Comparison of ENCODE assay signal across 22 mouse cellular contexts in the genomic region with DNA sequence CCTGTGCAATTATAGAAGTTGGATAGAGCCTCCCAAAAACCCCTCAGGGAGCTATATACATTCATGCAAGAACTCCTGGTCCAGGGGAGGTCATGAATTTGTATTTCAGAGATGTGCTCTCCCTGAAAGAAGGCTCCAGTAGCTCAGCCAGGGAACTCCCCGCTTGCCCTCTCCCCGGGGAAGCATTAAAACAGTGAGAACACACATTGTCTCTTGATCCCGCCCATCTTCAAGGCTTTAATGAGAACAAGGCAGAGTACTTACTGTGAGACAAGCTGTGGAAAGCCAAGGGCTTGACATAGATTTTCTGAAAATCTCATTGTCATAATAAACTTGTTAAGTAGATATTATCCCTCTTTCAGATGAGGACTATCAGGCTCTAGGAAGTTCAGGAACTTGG.
A peak's percentile ranks its signal among the peaks of the same experiment; 100 is the strongest.
DNase-seq lines count a peak whose midpoint lies in the region; TF ChIP-seq lines count a peak whose summit lies in the region.
"Had no signal": no experiment of that assay in that cellular context is flagged by ENCODE, and none has a peak within 500 bp of the region (broad histone marks: within the 10 kb centered on the region; RNA-seq: fewer than 3 reads in every experiment).

No protein-coding gene starts in this region.

- intact Hi-C loops in gastrocnemius, adult 2 months (cut with DNase I), result no loop called here

- no peak for TF ChIP-seq CTCF in gastrocnemius, adult 2 months (IDR thresholded peaks at IDR 0.05)
- TF ChIP-seq CTCF in layer of hippocampus, adult 2 months (conservative IDR thresholded peaks at IDR 0.05), result no peak

- H3K27ac ChIP-seq in gastrocnemius, adult 2 months, result no peak overlapping the region
- H3K27ac ChIP-seq in layer of hippocampus, adult 2 months, result peak overlapping the region; percentile 86
- H3K27ac ChIP-seq: embryonic facial prominence, embryonic 12.5 days; embryonic facial prominence, embryonic 15.5 days; heart, adult 2 months; heart, embryonic 10.5 days; heart, embryonic 13.5 days; hindbrain, embryonic 12.5 days; intestine, embryonic 15.5 days had no signal

- peak; percentile 29 for DNase-seq in gastrocnemius, adult 2 months
- DNase-seq in gastrocnemius, postnatal 10 days, result no peak
- no peak for DNase-seq in layer of hippocampus, adult 2 months (ENCODE audit: low spot score in 2 of 2)
- DNase-seq in layer of hippocampus, adult 9-10 months (ENCODE audit: low spot score), result no peak
- peak; percentile 21 for DNase-seq in testis, postnatal 14 days (ENCODE audit: low spot score)
- DNase-seq in testis, postnatal 10 days (ENCODE audit: low spot score), result no peak
- no peak for DNase-seq in frontal cortex, postnatal 14 days (ENCODE audit: low spot score in 2 of 2)
- DNase-seq: adrenal gland, adult 2 months; adrenal gland, postnatal 14 days; B cell, adult 2 months; cerebellum, adult 11 months; cerebellum, adult 2 months; cerebellum, adult 9-11 months; cerebellum, postnatal 25 days; forebrain, postnatal 0 days had no signal

- H3K4me3 ChIP-seq in gastrocnemius, adult 2 months, result no peak overlapping the region
- H3K4me3 ChIP-seq in layer of hippocampus, adult 2 months, result no peak overlapping the region
- H3K4me3 ChIP-seq: embryonic facial prominence, embryonic 12.5 days; embryonic facial prominence, embryonic 15.5 days; heart, adult 2 months; heart, embryonic 10.5 days; heart, embryonic 13.5 days; hindbrain, embryonic 12.5 days; intestine, embryonic 15.5 days had no signal

Comparison
In these comparisons a context has a peak if more than half of its experiments do, and no peak if none do; other contexts are left out.
1. DNase-seq: peak in gastrocnemius, adult 2 months (single experiment) and testis, postnatal 14 days (single experiment); none in gastrocnemius, postnatal 10 days (single experiment), layer of hippocampus, adult 2 months (0 of 2), layer of hippocampus, adult 9-10 months (single experiment), testis, postnatal 10 days (single experiment) and frontal cortex, postnatal 14 days (0 of 2).